Mouse (Mus musculus): ENCODE measurements around the gene Hoxa6.

DNA sequence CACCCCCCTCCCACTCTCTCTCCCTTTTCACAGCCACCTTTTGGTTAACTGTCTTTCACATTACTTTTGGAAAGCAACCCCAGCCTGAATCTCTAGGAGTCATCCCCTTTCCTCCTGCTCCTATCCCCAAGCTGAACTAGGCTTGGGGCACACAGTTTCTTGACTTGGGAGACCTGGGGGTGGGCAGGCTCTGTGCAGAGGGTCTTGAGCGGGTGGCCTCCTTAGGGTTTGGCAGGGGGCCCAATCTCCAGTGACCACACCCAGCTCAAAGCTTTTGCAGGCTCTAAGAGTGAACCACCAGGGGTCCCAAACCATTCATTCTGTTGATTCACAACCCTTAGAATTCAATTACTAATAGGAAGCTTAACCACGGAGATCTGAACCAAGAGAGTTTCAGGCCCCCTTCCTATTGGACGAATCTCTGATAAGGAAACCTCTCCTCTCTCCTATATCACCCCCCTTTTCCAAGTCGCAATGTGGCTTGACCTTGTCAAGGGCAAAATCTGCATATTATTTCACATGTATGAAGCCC lies 34.3 kb upstream of the Hoxa6 start:
- TF ChIP-seq POLR2A (IDR thresholded peaks at IDR 0.05; ENCODE audit: extremely low read depth, insufficient read depth, low read length) (no peak), CTCF (IDR thresholded peaks at IDR 0.05; ENCODE audit: low read depth, low read length) (no peak)
